Mouse (Mus musculus) MEL (cell line): ENCODE measurements around the gene Rbm42.

Experiments
- ETS1 ChIP-seq: IDR thresholded peaks from 2 replicates; pipeline ENCODE4 v1.6.1; 2012; ENCODE audit warnings: low read depth, mild to moderate bottlenecking, inconsistent platforms, low read length, improper control_type of control experiment, moderate library complexity
- MAZ ChIP-seq: IDR thresholded peaks from 2 replicates; pipeline ENCODE4 v1.6.1; 2012; ENCODE audit warnings: low read depth, mild to moderate bottlenecking, inconsistent platforms, low read length, improper control_type of control experiment
- MYC ChIP-seq: IDR thresholded peaks from 2 replicates; pipeline ENCODE4 v1.6.1; 2011; ENCODE audit warnings: low read depth, mild to moderate bottlenecking, low read length, improper control_type of control experiment, moderate library complexity
- NRF1 ChIP-seq: IDR thresholded peaks from 2 replicates; pipeline ENCODE4 v1.6.1; 2014; ENCODE audit warnings: low read depth, mild to moderate bottlenecking, inconsistent platforms, low read length, improper control_type of control experiment, moderate library complexity; ENCODE audit not compliant: poor library complexity, insufficient read depth, severe bottlenecking
- POLR2A ChIP-seq, 2 experiments: IDR thresholded peaks; 2 replicates each; pipeline ENCODE4 v1.6.1; 2011 to 2012; ENCODE audit warnings: low read length in 2 of 2, mild to moderate bottlenecking in 2 of 2, control low read depth in 1 of 2, improper control_type of control experiment in 1 of 2, low read depth in 1 of 2, moderate library complexity in 1 of 2; ENCODE audit not compliant: control insufficient read depth in 1 of 2, insufficient read depth in 1 of 2, poor library complexity in 1 of 2
- USF1 ChIP-seq: IDR thresholded peaks from 2 replicates; pipeline ENCODE4 v1.6.1; 2014; ENCODE audit warnings: low read depth, mild to moderate bottlenecking, inconsistent platforms, low read length, improper control_type of control experiment, moderate library complexity

- TF ChIP-seq MYC (no peak), USF1 (no peak), POLR2A (IDR thresholded peaks at IDR 0.05; ENCODE audit: control insufficient read depth in 1 of 2, insufficient read depth in 1 of 2, low read depth in 1 of 2, low read length in 2 of 2, poor library complexity in 1 of 2) (no peak), ETS1 (no peak), MAZ (no peak), NRF1 (no peak)
Measured at GRCm38 (mm10) chr7:30619202-30619601, 30.9 kb downstream of the Rbm42 start.
